Mouse (Mus musculus) yolk sac, embryonic 10.5 days (tissue): ENCODE results near the gene Mb.
"Not testable (repeated sequence)": the region's sequence is repeated elsewhere in the genome, so short reads cannot be mapped to it uniquely, and the experiment has no call there.

ENCODE experiments used
- DNase-seq: peaks from one replicate; pipeline ENCODE4 v3.0.0-alpha.2; 2017; ENCODE audit warnings: low spot score

Mb gene

GRCm38 (mm10) chr15:77065259-77065852, 14.9 kb upstream of the Mb start:
- no peak for DNase-seq

GRCm38 (mm10) chr15:77062746-77063145, 12.3 kb upstream of the Mb start:
- no peak for DNase-seq

- DNase-seq: not testable (repeated sequence)
Observed at GRCm38 (mm10) chr15:77059416-77059815, 8.9 kb upstream of the Mb start.

- DNase-seq: peak; percentile 57
Observed at GRCm38 (mm10) chr15:77058566-77058965, 8.1 kb upstream of the Mb start.

- no peak for DNase-seq
Observed at GRCm38 (mm10) chr15:77056791-77057051, 6.3 kb upstream of the Mb start.

- DNase-seq: peak; percentile 30
Observed at GRCm38 (mm10) chr15:77056001-77056790, 5.7 kb upstream of the Mb start.

GRCm38 (mm10) chr15:77054611-77055175, 4.2 kb upstream of the Mb start:
- DNase-seq: no peak

- DNase-seq: no peak
Observed at GRCm38 (mm10) chr15:77053021-77053420, 2.6 kb upstream of the Mb start.

- DNase-seq: no peak
Observed at GRCm38 (mm10) chr15:77052176-77052575, 1.7 kb upstream of the Mb start.

GRCm38 (mm10) chr15:77045609-77046008, 4.9 kb downstream of the Mb start:
- peak; percentile 53 for DNase-seq

- no peak for DNase-seq
Observed at GRCm38 (mm10) chr15:77044597-77045320, 5.7 kb downstream of the Mb start, which contains the start of gene Apol6. TSS of gene Apol6 (plus strand) at chr15:77044729.

GRCm38 (mm10) chr15:77040784-77041183, 9.7 kb downstream of the Mb start:
- DNase-seq: no peak

GRCm38 (mm10) chr15:77039211-77039700, 11.2 kb downstream of the Mb start:
- peak; percentile 18 for DNase-seq

GRCm38 (mm10) chr15:77037278-77038161, 12.9 kb downstream of the Mb start:
- peak; percentile 71 for DNase-seq

- no peak for DNase-seq
Observed at GRCm38 (mm10) chr15:77036989-77037277, 13.5 kb downstream of the Mb start.

- no peak for DNase-seq
Observed at GRCm38 (mm10) chr15:77036320-77036988, 14.0 kb downstream of the Mb start.

- DNase-seq: no peak
Observed at GRCm38 (mm10) chr15:77035643-77036042, 14.8 kb downstream of the Mb start.

- no peak for DNase-seq
Observed at GRCm38 (mm10) chr15:77034526-77034925, 15.9 kb downstream of the Mb start.

- DNase-seq: no peak
Observed at GRCm38 (mm10) chr15:77031271-77031670, 19.2 kb downstream of the Mb start.

GRCm38 (mm10) chr15:77029331-77029991, 21.0 kb downstream of the Mb start:
- DNase-seq: peak; percentile 51

- DNase-seq: no peak
Observed at GRCm38 (mm10) chr15:77027675-77028074, 22.8 kb downstream of the Mb start.
